Mouse (Mus musculus) small intestine, adult 2 months (tissue): ENCODE results near the gene Sirt6. TPM values are rescaled to one million over a fixed set of nuclear protein-coding genes. Genes with fewer than 3 reads are reported as not detected.
A peak's percentile ranks its signal among the peaks of the same experiment; 100 is the strongest.

ENCODE experiments used
- H3K27ac ChIP-seq: fragments of 200-500 bp; 2 replicates; pipeline ENCODE4 v1.5.1; 2012; ENCODE audit warnings: low read depth, low read length, control low read depth, inconsistent platforms; ENCODE audit not compliant: insufficient read depth
- H3K27me3 ChIP-seq: fragments of 200-500 bp; 2 replicates; pipeline ENCODE4 v1.6.1; 2012; ENCODE audit warnings: mild to moderate bottlenecking, moderate library complexity, low read length, inconsistent platforms; ENCODE audit not compliant: control insufficient read depth, insufficient read depth
- H3K36me3 ChIP-seq: fragments of 200-500 bp; 2 replicates; pipeline ENCODE4 v1.6.1; 2012; ENCODE audit warnings: mild to moderate bottlenecking, low read length, control low read depth, inconsistent platforms; ENCODE audit not compliant: control insufficient read depth, insufficient read depth
- H3K4me1 ChIP-seq: fragments of 200-500 bp; 2 replicates; pipeline ENCODE4 v1.6.1; 2012; ENCODE audit warnings: low read length, inconsistent platforms, mixed read lengths; ENCODE audit not compliant: control insufficient read depth, insufficient read depth, insufficient read length
- H3K4me3 ChIP-seq: fragments of 200-500 bp; 2 replicates; pipeline ENCODE4 v1.5.1; 2012; ENCODE audit warnings: low read depth, mild to moderate bottlenecking, control low read depth, inconsistent platforms, low read length, moderate library complexity
- CTCF ChIP-seq: fragments of 200-500 bp; IDR thresholded peaks from 2 replicates; pipeline ENCODE4 v1.5.1; 2012; ENCODE audit warnings: low read depth, mild to moderate bottlenecking, control low read depth, inconsistent platforms, low read length, moderate library complexity, mixed read lengths; ENCODE audit not compliant: insufficient replicate concordance, insufficient read length; ENCODE audit errors: extremely low read depth
- POLR2A ChIP-seq: fragments of 200-500 bp; IDR thresholded peaks from 2 replicates; pipeline ENCODE4 v1.6.1; 2012; ENCODE audit warnings: low read depth, mild to moderate bottlenecking, control low read depth, inconsistent platforms, low read length, moderate library complexity
- WGBS: fragments of 180-500 bp; shearing (Covaris S2); methylation state at CpG from one replicate; pipeline ENCODE4 v1.1.7; 2018; 5-methylcytosine and 5-hydroxymethylcytosine counted together
- polyA plus RNA-seq: library from polyadenylated mRNA; depleted of rRNA; stranded (reverse); fragments of >200 nt; gene quantifications from 2 replicates; pipeline ENCODE4 v1.2.3, GENCODE M21; 2012

Gene Sirt6
- polyA plus RNA-seq, 1 experiment: 34.7 TPM

- TF ChIP-seq CTCF: no peak
- no peak for TF ChIP-seq POLR2A
- Histone ChIP-seq H3K4me3 (no peak overlapping the region), H3K27ac (no peak overlapping the region), H3K27me3 (0 out of 2 replicates have a peak, but pooled peaks cover 2% of the 10 kb centered on the region), H3K4me1 (no peaks in the 10 kb centered on the region; the same call in 1 of the 2 replicates), H3K36me3 (peaks cover 8% of the 10 kb centered on the region; the same call in 1 of the 2 replicates)
- WGBS: 72% methylated on average over 9 of the region's 9 CpGs
Observed at GRCm38 (mm10) chr10:81620786-81621185, 6.8 kb downstream of the Sirt6 start.

GRCm38 (mm10) chr10:81619976-81620375 is 7.6 kb downstream of the Sirt6 start:
- H3K27me3 ChIP-seq: 0 out of 2 replicates have a peak, but pooled peaks cover 2% of the 10 kb centered on the region
- 58% methylated on average over 5 of the region's 5 CpGs for WGBS

GRCm38 (mm10) chr10:81615486-81615885 is 12.1 kb downstream of the Sirt6 start:
- WGBS: 82% methylated on average over 6 of the region's 6 CpGs

More at GRCm38 (mm10) chr10:81619976-81620375, 7.6 kb downstream of the Sirt6 start:
- H3K36me3 ChIP-seq: peaks cover 7% of the 10 kb centered on the region; the same call in 1 of the 2 replicates
- no peaks in the 10 kb centered on the region; the same call in 1 of the 2 replicates for H3K4me1 ChIP-seq
- TF ChIP-seq CTCF: no peak
- TF ChIP-seq POLR2A: no peak
- H3K4me3 ChIP-seq: no peak overlapping the region
- no peak overlapping the region for H3K27ac ChIP-seq

GRCm38 (mm10) chr10:81612779-81613178 is 14.8 kb downstream of the Sirt6 start:
- Histone ChIP-seq H3K4me1 (no peaks in the 10 kb centered on the region), H3K27ac (no peak overlapping the region), H3K4me3 (no peak overlapping the region), H3K36me3 (no peaks in the 10 kb centered on the region), H3K27me3 (0 out of 2 replicates have a peak, but pooled peaks cover 2% of the 10 kb centered on the region)
- WGBS: 68% methylated on average over 3 of the region's 3 CpGs
- TF ChIP-seq CTCF (no peak), POLR2A (no peak)

More at GRCm38 (mm10) chr10:81615486-81615885, 12.1 kb downstream of the Sirt6 start:
- Histone ChIP-seq H3K4me3 (no peak overlapping the region), H3K4me1 (no peaks in the 10 kb centered on the region), H3K36me3 (no peaks in the 10 kb centered on the region), H3K27me3 (0 out of 2 replicates have a peak, but pooled peaks cover 2% of the 10 kb centered on the region), H3K27ac (no peak overlapping the region)
- TF ChIP-seq POLR2A: no peak
- no peak for TF ChIP-seq CTCF

- H3K4me1 ChIP-seq: peaks cover 8% of the 10 kb centered on the region; the same call in 1 of the 2 replicates
- no peaks in the 10 kb centered on the region for H3K27me3 ChIP-seq
- WGBS: 97% methylated on average over 1 of the region's 1 CpGs
- H3K36me3 ChIP-seq: no peaks in the 10 kb centered on the region
- H3K27ac ChIP-seq: no peak overlapping the region
- no peak overlapping the region for H3K4me3 ChIP-seq
- TF ChIP-seq CTCF (no peak), POLR2A (no peak)
Observed at GRCm38 (mm10) chr10:81608308-81608707, 19.3 kb downstream of the Sirt6 start.

GRCm38 (mm10) chr10:81605974-81606751 is 21.4 kb downstream of the Sirt6 start, which contains the start of gene BC025920:
Gene BC025920 (plus strand): TSS chr10:81606270.
- Histone ChIP-seq H3K4me1 (peaks cover 11% of the 10 kb centered on the region; the same call in 1 of the 2 replicates), H3K4me3 (peak within 1 kb of the TSS; percentile 79), H3K27ac (peak within 1 kb of the TSS; percentile 86), H3K36me3 (no peaks in the 10 kb centered on the region), H3K27me3 (no peaks in the 10 kb centered on the region)
- TF ChIP-seq CTCF (no peak), POLR2A (peak; percentile 65; the same call in 1 of the 2 replicates)
- WGBS: 2% methylated on average over 39 of the region's 39 CpGs

GRCm38 (mm10) chr10:81605666-81605973 is 22.0 kb downstream of the Sirt6 start:
- whole genome bisulfite sequencing: under 1% methylated on average over 14 of the region's 14 CpGs
- TF ChIP-seq CTCF: no peak
- TF ChIP-seq POLR2A: no peak
- Histone ChIP-seq H3K36me3 (no peaks in the 10 kb centered on the region), H3K4me3 (peak overlapping the region; percentile 59), H3K4me1 (peaks cover 13% of the 10 kb centered on the region), H3K27ac (peak overlapping the region; percentile 82), H3K27me3 (no peaks in the 10 kb centered on the region)
